Mouse (Mus musculus) limb, embryonic 14.5 days (tissue): ENCODE data around the gene Gpr3. TPM values are rescaled to one million over a fixed set of nuclear protein-coding genes. Genes with fewer than 3 reads are reported as not detected.

Experiments used
- ATAC-seq: fragments of 200-750 bp; cut with Nextera tagmentation; 2 replicates; pipeline ENCODE4 v1.8.0; 2017; ENCODE audit warnings: low read depth, moderate number of reproducible peaks, moderate TSS enrichment; ENCODE audit not compliant: low FRiP score
- DNase-seq: peaks from one replicate; pipeline ENCODE4 v3.0.0-alpha.2; 2015; ENCODE audit warnings: low spot score
- H3K27ac ChIP-seq: fragments of 300-500 bp; sonication (generic); replicated peaks from 2 replicates; pipeline ENCODE4 v1.5.1; 2014; ENCODE audit warnings: low read depth, mild to moderate bottlenecking, low read length, moderate library complexity, mixed read lengths
- H3K27me3 ChIP-seq: fragments of 300-500 bp; sonication (generic); 2 replicates; pipeline ENCODE4 v1.6.1; 2014; ENCODE audit warnings: low read length, mixed read lengths; ENCODE audit not compliant: control insufficient read depth, insufficient read depth
- H3K36me3 ChIP-seq: fragments of 300-500 bp; sonication (generic); 2 replicates; pipeline ENCODE4 v1.6.1; 2014; ENCODE audit warnings: mild to moderate bottlenecking, low read length, moderate library complexity, mixed read lengths; ENCODE audit not compliant: control insufficient read depth, insufficient read depth
- H3K4me1 ChIP-seq: fragments of 300-500 bp; sonication (generic); 2 replicates; pipeline ENCODE4 v1.6.1; 2014; ENCODE audit warnings: antibody characterized with exemption, low read length, mixed read lengths; ENCODE audit not compliant: control insufficient read depth, insufficient read depth
- H3K4me2 ChIP-seq: fragments of 300-500 bp; sonication (generic); replicated peaks from 2 replicates; pipeline ENCODE4 v1.6.1; 2014; ENCODE audit warnings: low read depth, mild to moderate bottlenecking, low read length, moderate library complexity; ENCODE audit not compliant: severe bottlenecking
- H3K4me3 ChIP-seq: fragments of 300-500 bp; sonication (generic); replicated peaks from 2 replicates; pipeline ENCODE4 v1.5.1; 2014; ENCODE audit warnings: low read length
- H3K9ac ChIP-seq: fragments of 300-500 bp; sonication (generic); 2 replicates; pipeline ENCODE4 v1.6.1; 2014; ENCODE audit warnings: mild to moderate bottlenecking, low read depth, low read length, moderate library complexity; ENCODE audit not compliant: severe bottlenecking
- H3K9me3 ChIP-seq: fragments of 300-500 bp; sonication (generic); 2 replicates; pipeline ENCODE4 v1.6.1; 2016; ENCODE audit warnings: low read length; ENCODE audit not compliant: control insufficient read depth
- POLR2A ChIP-seq: fragments of 200-500 bp; IDR thresholded peaks from 2 replicates; pipeline ENCODE4 v1.8.0; 2012; ENCODE audit warnings: inconsistent platforms, mild to moderate bottlenecking, moderate library complexity, borderline replicate concordance; ENCODE audit not compliant: insufficient read depth, insufficient read length; ENCODE audit errors: extremely low read depth
- WGBS: fragments of 180-500 bp; shearing (Covaris S2); extraction: QIAGEN DNeasy Blood & Tissue Kit; methylation state at CpG from one replicate; pipeline ENCODE4 v1.1.7; 2014; 5-methylcytosine and 5-hydroxymethylcytosine counted together
- polyA plus RNA-seq, 2 experiments: library from polyadenylated mRNA; depleted of rRNA in 1 of 2; stranded (reverse) in 1 of 2; unstranded in 1 of 2; fragments of >200 nt; fragmentation: Nextera tagmentation in 1 of 2; extraction: Ambion mirVana in 1 of 2; gene quantifications; 2 replicates each; pipeline versions ENCODE4 v1.2.1 to v1.2.3; 2012 to 2014

Gene Gpr3
- polyA plus RNA-seq, 2 experiments: 0.22 to 0.84 TPM

- no peak for DNase-seq
- Histone ChIP-seq H3K36me3 (no peaks in the 10 kb centered on the region), H3K4me2 (peak overlapping the region; percentile 95), H3K4me3 (peak overlapping the region; percentile 58), H3K4me1 (peaks cover 8% of the 10 kb centered on the region), H3K27me3 (peaks cover 6% of the 10 kb centered on the region; the same call in 1 of the 2 replicates), H3K9ac (no peak overlapping the region), H3K27ac (no peak overlapping the region), H3K9me3 (no peaks in the 10 kb centered on the region)
- ATAC-seq: no peak
- TF ChIP-seq POLR2A: no peak
- WGBS: 32% methylated on average over 11 of the region's 11 CpGs
These were observed 29.6 kb upstream of the Gpr3 start for GRCm38 (mm10) chr4:133241910-133242309.

- peak; percentile 47; the same call in 1 of the 2 replicates for TF ChIP-seq POLR2A
- peaks cover 8% of the 10 kb centered on the region for H3K4me1 ChIP-seq
- H3K9me3 ChIP-seq: no peaks in the 10 kb centered on the region
- H3K9ac ChIP-seq: peak overlapping the region; percentile 69
- H3K4me3 ChIP-seq: peak overlapping the region; percentile 58
- H3K4me2 ChIP-seq: peak overlapping the region; percentile 95
- H3K27me3 ChIP-seq: peaks cover 6% of the 10 kb centered on the region; the same call in 1 of the 2 replicates
- H3K27ac ChIP-seq: 0 out of 2 replicates have a peak overlapping the region, but pooled peaks have one; percentile 35
- ATAC-seq: peak; percentile 91
- DNase-seq: peak; percentile 81
- WGBS: under 1% methylated on average over 71 of the region's 78 CpGs
- H3K36me3 ChIP-seq: no peaks in the 10 kb centered on the region
These were observed 28.9 kb upstream of the Gpr3 start for GRCm38 (mm10) chr4:133240934-133241908.

DNA sequence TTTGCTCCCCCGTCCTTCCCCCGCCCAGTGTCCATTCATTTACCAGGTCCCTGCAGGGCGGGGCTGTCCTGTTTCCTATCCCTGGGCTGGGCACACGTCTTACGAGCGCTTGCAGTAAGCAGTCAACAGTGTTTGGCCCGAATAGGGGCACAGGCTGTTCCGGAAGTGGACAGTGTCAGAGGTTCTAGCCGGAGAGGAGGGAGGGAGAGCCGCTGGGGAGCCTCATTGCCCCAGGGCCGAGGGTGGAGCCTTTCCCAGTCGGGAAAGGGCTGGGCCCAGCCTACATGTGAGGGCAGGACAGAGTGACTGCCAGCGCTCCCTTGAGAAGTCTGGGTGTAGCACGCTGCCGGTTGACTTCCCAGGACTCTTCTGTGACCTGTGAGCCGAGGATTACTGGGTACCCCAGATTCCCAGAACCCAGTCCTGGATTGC, 28.2 kb upstream of the Gpr3 start, which contains the start of gene Map3k6:
Gene Map3k6 (plus strand): TSS at position 329 of the 432 bp plus-strand sequence.
- Histone ChIP-seq H3K27me3 (peaks cover 6% of the 10 kb centered on the region; the same call in 1 of the 2 replicates), H3K36me3 (no peaks in the 10 kb centered on the region), H3K27ac (0 out of 2 replicates have a peak within 1 kb of the TSS, but pooled peaks have one; percentile 35), H3K9me3 (no peaks in the 10 kb centered on the region), H3K9ac (peak within 1 kb of the TSS; percentile 69), H3K4me1 (peaks cover 8% of the 10 kb centered on the region), H3K4me3 (peak within 1 kb of the TSS; percentile 58), H3K4me2 (peak within 1 kb of the TSS; percentile 95)
- TF ChIP-seq POLR2A: no peak
- ATAC-seq: no peak
- no peak for DNase-seq
- WGBS: 7% methylated on average over 16 of the region's 16 CpGs

GRCm38 (mm10) chr4:133237911-133238310, 25.6 kb upstream of the Gpr3 start:
- H3K27ac ChIP-seq: no peak overlapping the region
- H3K36me3 ChIP-seq: no peaks in the 10 kb centered on the region
- no peak for TF ChIP-seq POLR2A
- H3K27me3 ChIP-seq: peaks cover 3% of the 10 kb centered on the region; the same call in 1 of the 2 replicates
- 64% methylated on average over 4 of the region's 4 CpGs for WGBS
- H3K4me2 ChIP-seq: no peak overlapping the region
- H3K4me1 ChIP-seq: peaks cover 8% of the 10 kb centered on the region
- DNase-seq: no peak
- no peak overlapping the region for H3K4me3 ChIP-seq
- no peak overlapping the region for H3K9ac ChIP-seq
- no peaks in the 10 kb centered on the region for H3K9me3 ChIP-seq
- ATAC-seq: no peak

GRCm38 (mm10) chr4:133235415-133235814, 23.1 kb upstream of the Gpr3 start:
- H3K9me3 ChIP-seq: no peaks in the 10 kb centered on the region
- no peak for DNase-seq
- no peaks in the 10 kb centered on the region for H3K27me3 ChIP-seq
- no peak overlapping the region for H3K4me2 ChIP-seq
- no peak overlapping the region for H3K4me3 ChIP-seq
- H3K36me3 ChIP-seq: no peaks in the 10 kb centered on the region
- H3K4me1 ChIP-seq: peaks cover under 1% of the 10 kb centered on the region
- H3K27ac ChIP-seq: no peak overlapping the region
- 78% methylated on average over 5 of the region's 5 CpGs for WGBS
- no peak for TF ChIP-seq POLR2A
- no peak overlapping the region for H3K9ac ChIP-seq
- no peak for ATAC-seq
